Mouse (Mus musculus): ENCODE data around the gene Mms19. TPM values are rescaled to one million over a fixed set of nuclear protein-coding genes. Genes with fewer than 3 reads are reported as not detected.
A peak's percentile ranks its signal among the peaks of the same experiment; 100 is the strongest.

Gene Mms19
- polyA plus RNA-seq, 1 experiment: 142 TPM

DNA sequence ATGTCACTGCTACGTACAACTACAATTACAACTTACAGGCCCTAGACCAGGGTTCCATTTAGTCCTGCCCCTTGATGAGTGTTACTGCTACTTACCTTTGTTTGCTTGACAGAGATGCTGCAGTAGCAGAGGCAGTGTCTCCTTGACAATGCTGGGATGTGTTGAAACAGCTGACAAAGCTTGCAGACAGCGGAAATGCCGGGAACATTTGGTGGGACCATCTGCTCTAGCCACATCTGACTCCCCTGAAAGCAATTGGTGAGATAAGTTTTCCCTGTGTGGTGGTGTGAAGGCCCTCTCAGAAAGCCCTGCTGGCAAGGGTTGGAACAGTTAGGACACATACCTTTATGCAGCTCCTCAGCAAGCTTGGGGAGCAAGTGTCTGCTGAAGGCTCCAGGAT lies 27.4 kb downstream of the Mms19 start:
- no peak for DNase-seq
- Histone ChIP-seq H3K4me3 (ENCODE audit: control insufficient read depth, insufficient read depth, low read length) (no peak overlapping the region), H3K27ac (ENCODE audit: control insufficient read depth, insufficient read depth, low read length) (no peak overlapping the region), H3K27me3 (ENCODE audit: control insufficient read depth, insufficient read depth, low read length) (no peaks in the 10 kb centered on the region), H3K36me3 (ENCODE audit: control insufficient read depth, insufficient read depth, low read length) (peaks cover 83% of the 10 kb centered on the region), H3K4me1 (replicated peaks; ENCODE audit: control insufficient read depth, insufficient read depth, low read length) (no peaks in the 10 kb centered on the region)
- TF ChIP-seq POLR2A (IDR thresholded peaks at IDR 0.05; ENCODE audit: control insufficient read depth, extremely low read depth, insufficient read depth, low read length, poor library complexity) (no peak), CTCF (IDR thresholded peaks at IDR 0.05; ENCODE audit: borderline replicate concordance, control insufficient read depth, extremely low read depth, insufficient read depth, low read length, poor library complexity) (no peak)
- 94% methylated on average over 3 of the region's 3 CpGs for WGBS

- Histone ChIP-seq H3K4me3 (ENCODE audit: control insufficient read depth, insufficient read depth, low read length) (no peak overlapping the region), H3K27ac (ENCODE audit: control insufficient read depth, insufficient read depth, low read length) (no peak overlapping the region), H3K4me1 (replicated peaks; ENCODE audit: control insufficient read depth, insufficient read depth, low read length) (no peaks in the 10 kb centered on the region), H3K27me3 (ENCODE audit: control insufficient read depth, insufficient read depth, low read length) (no peaks in the 10 kb centered on the region), H3K36me3 (ENCODE audit: control insufficient read depth, insufficient read depth, low read length) (peaks cover 83% of the 10 kb centered on the region)
- no peak for TF ChIP-seq CTCF (IDR thresholded peaks at IDR 0.05; ENCODE audit: borderline replicate concordance, control insufficient read depth, extremely low read depth, insufficient read depth, low read length, poor library complexity)
- TF ChIP-seq POLR2A (IDR thresholded peaks at IDR 0.05; ENCODE audit: control insufficient read depth, extremely low read depth, insufficient read depth, low read length, poor library complexity): no peak
- WGBS: 87% methylated on average over 4 of the region's 4 CpGs
- DNase-seq: peak; percentile 11
These were observed 28.7 kb downstream of the Mms19 start for GRCm38 (mm10) chr19:41952287-41952686.

DNA sequence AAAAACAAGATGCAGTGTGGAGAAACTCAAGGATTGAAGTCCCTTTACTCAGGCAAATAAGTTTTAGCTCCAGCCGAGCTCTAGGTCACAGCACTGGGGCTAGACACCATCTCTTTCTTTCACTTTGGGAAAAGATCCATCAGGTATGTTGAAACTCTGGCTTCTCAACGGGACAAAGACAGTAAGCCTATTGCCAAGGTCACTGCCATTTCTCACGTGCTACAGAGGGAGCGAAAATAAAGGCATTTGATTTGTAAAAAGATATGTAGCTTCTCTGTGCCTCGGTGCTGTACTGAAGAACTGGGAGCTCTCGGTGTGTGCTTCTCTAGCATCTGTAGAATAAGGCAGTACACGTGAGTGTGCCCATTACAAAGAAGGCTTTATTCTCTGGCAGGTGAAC lies 37.1 kb downstream of the Mms19 start:
- Histone ChIP-seq H3K4me1 (replicated peaks; ENCODE audit: control insufficient read depth, insufficient read depth, low read length) (no peaks in the 10 kb centered on the region), H3K27ac (ENCODE audit: control insufficient read depth, insufficient read depth, low read length) (no peak overlapping the region), H3K36me3 (ENCODE audit: control insufficient read depth, insufficient read depth, low read length) (peaks cover 79% of the 10 kb centered on the region), H3K4me3 (ENCODE audit: control insufficient read depth, insufficient read depth, low read length) (no peak overlapping the region), H3K27me3 (ENCODE audit: control insufficient read depth, insufficient read depth, low read length) (no peaks in the 10 kb centered on the region)
- no peak for DNase-seq
- WGBS: 97% methylated on average over 7 of the region's 7 CpGs
- TF ChIP-seq CTCF (IDR thresholded peaks at IDR 0.05; ENCODE audit: borderline replicate concordance, control insufficient read depth, extremely low read depth, insufficient read depth, low read length, poor library complexity): no peak
- TF ChIP-seq POLR2A (IDR thresholded peaks at IDR 0.05; ENCODE audit: control insufficient read depth, extremely low read depth, insufficient read depth, low read length, poor library complexity): no peak

GRCm38 (mm10) chr19:41938539-41938938 lies 42.4 kb downstream of the Mms19 start:
- Histone ChIP-seq H3K4me1 (replicated peaks; ENCODE audit: control insufficient read depth, insufficient read depth, low read length) (peaks cover 3% of the 10 kb centered on the region), H3K36me3 (ENCODE audit: control insufficient read depth, insufficient read depth, low read length) (peaks cover 34% of the 10 kb centered on the region), H3K27ac (ENCODE audit: control insufficient read depth, insufficient read depth, low read length) (no peak overlapping the region), H3K27me3 (ENCODE audit: control insufficient read depth, insufficient read depth, low read length) (no peaks in the 10 kb centered on the region), H3K4me3 (ENCODE audit: control insufficient read depth, insufficient read depth, low read length) (no peak overlapping the region)
- no peak for DNase-seq
- WGBS: 94% methylated on average over 5 of the region's 5 CpGs
- TF ChIP-seq POLR2A (IDR thresholded peaks at IDR 0.05; ENCODE audit: control insufficient read depth, extremely low read depth, insufficient read depth, low read length, poor library complexity) (no peak), CTCF (IDR thresholded peaks at IDR 0.05; ENCODE audit: borderline replicate concordance, control insufficient read depth, extremely low read depth, insufficient read depth, low read length, poor library complexity) (no peak)

DNA sequence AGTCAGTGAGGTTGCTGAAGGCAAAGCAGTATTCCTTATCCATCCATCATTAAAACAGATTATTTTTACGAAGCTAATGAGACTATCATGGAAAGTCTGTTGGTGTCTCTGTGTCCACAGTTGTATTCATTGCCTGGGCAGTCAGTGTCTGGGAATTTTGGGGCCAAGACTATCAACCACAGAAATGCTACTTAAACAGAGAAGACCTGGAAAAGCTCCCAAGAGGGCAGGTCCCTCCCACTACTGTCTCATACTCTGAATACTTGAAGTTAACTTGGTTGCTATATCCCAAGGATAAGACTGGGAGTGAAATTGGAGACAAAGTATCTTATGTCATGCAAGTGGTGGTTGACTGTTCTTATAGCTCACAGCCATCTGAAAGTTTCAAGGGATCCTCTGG lies 45.0 kb downstream of the Mms19 start:
- Histone ChIP-seq H3K27me3 (ENCODE audit: control insufficient read depth, insufficient read depth, low read length) (no peaks in the 10 kb centered on the region), H3K27ac (ENCODE audit: control insufficient read depth, insufficient read depth, low read length) (no peak overlapping the region), H3K4me1 (replicated peaks; ENCODE audit: control insufficient read depth, insufficient read depth, low read length) (peaks cover 3% of the 10 kb centered on the region), H3K4me3 (ENCODE audit: control insufficient read depth, insufficient read depth, low read length) (no peak overlapping the region), H3K36me3 (ENCODE audit: control insufficient read depth, insufficient read depth, low read length) (peaks cover 10% of the 10 kb centered on the region; the same call in 1 of the 2 replicates)
- 100% methylated on average over 1 of the region's 1 CpGs for WGBS
- TF ChIP-seq POLR2A (IDR thresholded peaks at IDR 0.05; ENCODE audit: control insufficient read depth, extremely low read depth, insufficient read depth, low read length, poor library complexity) (no peak), CTCF (IDR thresholded peaks at IDR 0.05; ENCODE audit: borderline replicate concordance, control insufficient read depth, extremely low read depth, insufficient read depth, low read length, poor library complexity) (no peak)
- DNase-seq: no peak

DNA sequence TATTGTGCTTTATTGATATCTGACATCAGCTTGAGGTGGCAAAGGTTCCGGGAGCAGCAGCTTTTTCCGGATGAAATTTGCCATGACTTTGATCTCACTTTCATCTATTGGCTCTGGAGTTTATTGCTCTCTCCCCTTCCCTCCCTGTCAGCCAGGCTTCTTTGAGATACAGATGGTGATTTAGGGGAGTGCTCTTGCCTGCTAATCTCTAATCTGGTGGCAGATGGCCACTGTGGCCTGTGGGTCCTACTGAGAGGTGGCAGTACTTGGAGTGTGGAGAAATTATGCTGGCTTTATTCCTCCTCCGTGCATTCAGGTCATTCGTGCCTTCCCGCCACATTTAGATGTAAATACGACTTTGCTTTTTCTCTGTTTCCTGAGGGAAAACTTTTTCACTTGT lies 46.8 kb downstream of the Mms19 start:
- Histone ChIP-seq H3K36me3 (ENCODE audit: control insufficient read depth, insufficient read depth, low read length) (0 out of 2 replicates have a peak, but pooled peaks cover 4% of the 10 kb centered on the region), H3K4me1 (replicated peaks; ENCODE audit: control insufficient read depth, insufficient read depth, low read length) (peaks cover 3% of the 10 kb centered on the region), H3K27me3 (ENCODE audit: control insufficient read depth, insufficient read depth, low read length) (no peaks in the 10 kb centered on the region), H3K4me3 (ENCODE audit: control insufficient read depth, insufficient read depth, low read length) (no peak overlapping the region), H3K27ac (ENCODE audit: control insufficient read depth, insufficient read depth, low read length) (no peak overlapping the region)
- WGBS: 26% methylated on average over 6 of the region's 6 CpGs
- DNase-seq: no peak
- TF ChIP-seq CTCF (IDR thresholded peaks at IDR 0.05; ENCODE audit: borderline replicate concordance, control insufficient read depth, extremely low read depth, insufficient read depth, low read length, poor library complexity) (no peak), POLR2A (IDR thresholded peaks at IDR 0.05; ENCODE audit: control insufficient read depth, extremely low read depth, insufficient read depth, low read length, poor library complexity) (no peak)
